Comparison of ENCODE assay signal across 8 mouse cellular contexts in the genomic region with DNA sequence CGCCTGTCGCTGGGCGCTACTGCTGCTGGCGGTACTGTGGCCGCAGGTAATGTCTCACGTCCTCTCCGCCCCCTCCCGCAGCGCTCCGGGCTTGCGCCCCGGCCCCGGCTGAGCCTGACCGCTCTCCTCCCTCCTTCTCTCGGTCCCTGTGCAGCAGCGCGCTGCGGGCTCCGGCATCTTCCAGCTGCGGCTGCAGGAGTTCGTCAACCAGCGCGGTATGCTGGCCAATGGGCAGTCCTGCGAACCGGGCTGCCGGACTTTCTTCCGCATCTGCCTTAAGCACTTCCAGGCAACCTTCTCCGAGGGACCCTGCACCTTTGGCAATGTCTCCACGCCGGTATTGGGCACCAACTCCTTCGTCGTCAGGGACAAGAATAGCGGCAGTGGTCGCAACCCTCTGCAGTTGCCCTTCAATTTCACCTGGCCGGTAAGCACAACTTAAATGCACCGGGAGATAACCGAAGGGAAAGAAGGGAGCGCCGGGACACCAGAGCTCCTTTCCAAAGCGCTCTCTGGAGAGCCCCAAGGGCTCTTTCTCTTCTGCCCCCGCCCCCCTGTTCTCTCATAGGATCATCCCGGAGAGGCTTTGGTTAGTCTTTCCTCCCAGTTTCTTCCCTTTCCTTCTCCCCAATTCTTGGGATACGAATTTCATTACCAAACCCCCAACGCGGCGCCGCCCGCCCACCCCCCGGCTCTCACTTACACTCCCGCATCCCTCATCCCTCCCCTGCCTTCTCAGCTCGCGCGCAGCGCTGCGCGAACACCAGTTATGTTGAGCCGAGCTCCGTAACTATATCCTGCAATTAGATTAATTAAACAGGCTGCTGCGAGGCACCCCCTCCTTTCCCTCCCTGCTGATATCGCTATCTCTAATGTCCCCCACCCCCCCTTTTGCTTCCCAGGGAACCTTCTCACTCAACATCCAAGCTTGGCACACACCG. TPM values are rescaled to one million over a fixed set of nuclear protein-coding genes. Genes with fewer than 3 reads are reported as not detected.
DNase-seq lines count a peak whose midpoint lies in the region; ATAC-seq and TF ChIP-seq lines count a peak whose summit lies in the region.

No protein-coding gene starts in this region.

- no peaks in the 10 kb centered on the region for H3K36me3 ChIP-seq in E14TG2a.4 (ENCODE audit: insufficient read depth, low read length)
- no peaks in the 10 kb centered on the region for H3K36me3 ChIP-seq in forebrain, embryonic 12.5 days (replicated peaks)
- H3K36me3 ChIP-seq in kidney, postnatal 0 days (ENCODE audit: insufficient read depth, low read length) = no peaks in the 10 kb centered on the region

- peak; percentile 7; the same call in 1 of the 2 replicates for ATAC-seq in frontal cortex, adult (ENCODE audit: low TSS enrichment)
- no peak for ATAC-seq in forebrain, embryonic 12.5 days (ENCODE audit: low FRiP score)
- no peak for ATAC-seq in kidney, postnatal 0 days (replicated peaks; ENCODE audit: low FRiP score, low read depth)

- TF ChIP-seq CTCF in E14TG2a.4 (conservative IDR thresholded peaks at IDR 0.05; ENCODE audit: low read length) = no peak; the same call in 1 of the 2 replicates
- no peak for TF ChIP-seq CTCF in kidney, postnatal 0 days (IDR thresholded peaks at IDR 0.05; ENCODE audit: low read depth)

- no peaks in the 10 kb centered on the region for H3K9me3 ChIP-seq in E14TG2a.4 (ENCODE audit: low read length)
- H3K9me3 ChIP-seq in forebrain, embryonic 12.5 days = no peaks in the 10 kb centered on the region
- no peaks in the 10 kb centered on the region for H3K9me3 ChIP-seq in kidney, postnatal 0 days (replicated peaks; ENCODE audit: low read length)

- peaks cover 52% of the 10 kb centered on the region for H3K4me1 ChIP-seq in E14TG2a.4 (replicated peaks; ENCODE audit: low read depth, low read length)
- peaks cover 71% of the 10 kb centered on the region for H3K4me1 ChIP-seq in forebrain, embryonic 12.5 days
- H3K4me1 ChIP-seq in kidney, postnatal 0 days (replicated peaks; ENCODE audit: insufficient read depth, low read length) = peaks cover 37% of the 10 kb centered on the region

- 0 out of 2 replicates have a peak overlapping the region, but pooled peaks have one; percentile 1 for H3K27ac ChIP-seq in forebrain, embryonic 12.5 days
- peak overlapping the region; percentile 37 for H3K27ac ChIP-seq in kidney, postnatal 0 days

- no peak for DNase-seq in frontal cortex, postnatal 10 days (ENCODE audit: low spot score in 2 of 2)
- peak; percentile 20 for DNase-seq in kidney, postnatal 0 days (ENCODE audit: low spot score)
- peak; percentile 58 for DNase-seq in neural tube, embryonic 10.5 days (ENCODE audit: extremely low spot score, low spot score)
- no peak for DNase-seq in thymus, postnatal 10 days (ENCODE audit: low spot score in 2 of 2)
- DNase-seq in ovary, adult 18-20 months (ENCODE audit: low spot score) = no peak

- H3K4me2 ChIP-seq in forebrain, embryonic 12.5 days = peak overlapping the region; percentile 72
- H3K4me2 ChIP-seq in kidney, postnatal 0 days (ENCODE audit: low read length) = peak overlapping the region; percentile 91

- peak overlapping the region; percentile 18 for H3K9ac ChIP-seq in forebrain, embryonic 12.5 days
- H3K9ac ChIP-seq in kidney, postnatal 0 days (ENCODE audit: low read depth, low read length) = peak overlapping the region; percentile 64

- under 1% methylated on average over 61 of the region's 61 CpGs for WGBS in forebrain, embryonic 12.5 days
- under 1% methylated on average over 61 of the region's 61 CpGs for WGBS in kidney, postnatal 0 days

- peak overlapping the region; percentile 77 for H3K4me3 ChIP-seq in E14TG2a.4 (replicated peaks; ENCODE audit: low read length)
- peak overlapping the region; percentile 45 for H3K4me3 ChIP-seq in forebrain, embryonic 12.5 days (replicated peaks)
- H3K4me3 ChIP-seq in kidney, postnatal 0 days (replicated peaks; ENCODE audit: low read depth, low read length) = peak overlapping the region; percentile 61

- H3K27me3 ChIP-seq in E14TG2a.4 (ENCODE audit: insufficient read depth, low read length) = peaks cover 97% of the 10 kb centered on the region
- H3K27me3 ChIP-seq in forebrain, embryonic 12.5 days = peaks cover 100% of the 10 kb centered on the region
- peaks cover 40% of the 10 kb centered on the region for H3K27me3 ChIP-seq in kidney, postnatal 0 days (ENCODE audit: insufficient read depth, low read length)

RNA-seq across cellular contexts. Expression of a gene that starts 0.8 kb away (rescaled TPM):
- 3.5 and 3.8 TPM in 2 replicates for polyA plus RNA-seq in forebrain, embryonic 12.5 days (2016; fragmentation: Nextera tagmentation; extraction: Ambion mirVana)
- 7.9 and 8.4 TPM in 2 replicates for polyA plus RNA-seq in kidney, postnatal 0 days (2015; fragmentation: Nextera tagmentation; extraction: Ambion mirVana)

RNA-seq across cellular contexts. Expression of a gene that starts 24.6 kb away (rescaled TPM):
- 2.4 and 2.7 TPM in 2 replicates for polyA plus RNA-seq in forebrain, embryonic 12.5 days (2016; fragmentation: Nextera tagmentation; extraction: Ambion mirVana)
- polyA plus RNA-seq in kidney, postnatal 0 days (2015; fragmentation: Nextera tagmentation; extraction: Ambion mirVana) = 0.64 and 0.83 TPM in 2 replicates

RNA-seq across cellular contexts. Expression of a gene that starts 37.9 kb away (rescaled TPM):
- polyA plus RNA-seq in forebrain, embryonic 12.5 days (2016; fragmentation: Nextera tagmentation; extraction: Ambion mirVana) = 25.5 and 27.4 TPM in 2 replicates
- 13.4 and 15.0 TPM in 2 replicates for polyA plus RNA-seq in kidney, postnatal 0 days (2015; fragmentation: Nextera tagmentation; extraction: Ambion mirVana)

RNA-seq across cellular contexts. Expression of a gene that starts 55.4 kb away (rescaled TPM):
- polyA plus RNA-seq in forebrain, embryonic 12.5 days (2016; fragmentation: Nextera tagmentation; extraction: Ambion mirVana) = 3.7 and 3.9 TPM in 2 replicates
- polyA plus RNA-seq in kidney, postnatal 0 days (2015; fragmentation: Nextera tagmentation; extraction: Ambion mirVana) = 3.5 and 3.6 TPM in 2 replicates

Comparison
In these comparisons a context has a peak if more than half of its experiments do, and no peak if none do; other contexts are left out.
1. DNase-seq: peak in kidney, postnatal 0 days (single experiment) and neural tube, embryonic 10.5 days (single experiment); none in frontal cortex, postnatal 10 days (0 of 2), thymus, postnatal 10 days (0 of 2) and ovary, adult 18-20 months (single experiment).
2. Peak in every context shown above with its lines, with median percentiles within 50 percentile points of each other: H3K4me3 ChIP-seq.